Mouse (Mus musculus): Measurements from ENCODE around the gene Tmem115. TPM values are rescaled to one million over a fixed set of nuclear protein-coding genes. Genes with fewer than 3 reads are reported as not detected.
"Not testable (repeated sequence)": the region's sequence is repeated elsewhere in the genome, so short reads cannot be mapped to it uniquely, and the experiment has no call there.

Gene Tmem115
- total RNA-seq, 2 experiments from 2014 or later = 33.3 to 38.1 TPM

DNA sequence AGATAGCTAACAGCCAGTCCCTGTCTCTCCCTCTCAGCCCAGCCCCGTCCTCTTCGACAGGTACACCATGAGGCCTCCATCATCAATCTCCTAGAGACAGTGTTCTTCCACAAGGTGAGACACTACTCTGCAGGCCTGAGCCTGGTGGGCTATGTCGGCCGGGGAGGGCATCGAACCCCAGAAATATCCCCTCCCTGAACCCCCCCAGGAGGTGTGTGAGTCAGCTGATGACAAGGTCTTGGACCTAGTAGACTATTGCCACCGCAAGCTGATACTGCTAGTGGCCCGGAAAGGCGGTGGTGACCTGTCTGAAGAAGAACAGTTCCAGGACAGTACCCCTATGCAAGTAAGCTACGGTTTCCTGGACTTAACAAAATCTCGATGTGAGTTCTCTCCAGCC is 15.1 kb downstream of the Tmem115 start:
- DNase-seq (ENCODE audit: low spot score in 2 of 2) = no peak

- DNase-seq (ENCODE audit: low spot score in 2 of 2) = no peak
Measured at GRCm38 (mm10) chr9:107549297-107550074, 15.7 kb downstream of the Tmem115 start.

DNA sequence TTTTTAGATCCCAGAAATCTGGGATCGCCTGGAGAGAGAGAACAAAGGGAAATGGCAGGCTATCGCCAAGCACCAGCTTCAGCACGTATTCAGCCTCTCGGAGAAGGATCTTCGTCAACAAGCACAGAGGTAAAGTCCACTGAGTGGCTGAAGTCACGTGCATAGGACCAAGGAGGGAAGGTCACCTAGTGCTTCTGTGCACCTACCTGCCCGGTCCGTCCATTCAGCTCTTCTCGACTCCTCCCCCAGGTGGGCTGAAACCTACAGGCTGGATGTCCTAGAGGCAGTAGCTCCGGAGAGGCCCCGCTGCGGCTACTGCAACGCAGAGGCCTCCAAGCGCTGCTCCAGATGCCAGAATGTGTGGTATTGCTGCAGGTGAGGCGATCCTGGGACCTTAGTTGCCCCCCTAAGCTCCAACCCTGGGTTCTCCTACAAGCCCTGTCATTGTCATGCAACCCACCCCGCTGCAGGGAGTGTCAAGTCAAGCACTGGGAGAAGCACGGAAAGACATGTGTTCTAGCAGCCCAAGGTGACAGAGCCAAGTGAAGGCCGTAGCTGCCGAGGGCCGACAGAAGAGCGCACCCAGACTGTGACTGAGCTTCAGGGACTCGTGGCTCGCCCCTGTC is 16.9 kb downstream of the Tmem115 start:
- DNase-seq (ENCODE audit: low spot score in 2 of 2) = no peak

- no peak for DNase-seq (ENCODE audit: low spot score in 2 of 2)
Measured at GRCm38 (mm10) chr9:107551117-107551889, 17.6 kb downstream of the Tmem115 start, which contains the start of gene Rassf1. TSS of gene Rassf1 (plus strand) at chr9:107551555.

DNA sequence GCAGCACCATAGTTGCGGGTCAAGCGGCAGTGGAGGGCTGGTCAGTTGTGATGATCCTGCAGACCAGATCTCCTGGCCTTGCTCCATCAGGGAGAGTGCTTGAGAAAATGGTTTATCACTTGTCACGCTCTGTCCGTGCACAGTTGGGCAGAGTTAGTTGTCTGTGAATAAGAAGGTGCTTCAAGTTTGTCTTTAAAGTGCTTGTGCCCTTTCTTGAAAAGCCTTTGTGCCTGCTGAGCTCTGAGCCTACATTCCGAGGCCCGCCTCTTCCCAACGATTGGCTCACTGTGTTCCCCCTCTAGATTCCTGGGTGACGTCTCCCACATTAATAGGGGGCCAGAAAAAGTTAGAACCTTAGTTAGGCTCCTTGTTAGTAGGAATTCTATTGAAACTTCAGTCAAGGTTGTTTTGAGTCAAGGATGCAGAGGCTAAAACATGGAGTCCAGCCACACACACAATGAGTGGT is 18.2 kb downstream of the Tmem115 start:
- no peak for DNase-seq (ENCODE audit: low spot score in 2 of 2)

DNA sequence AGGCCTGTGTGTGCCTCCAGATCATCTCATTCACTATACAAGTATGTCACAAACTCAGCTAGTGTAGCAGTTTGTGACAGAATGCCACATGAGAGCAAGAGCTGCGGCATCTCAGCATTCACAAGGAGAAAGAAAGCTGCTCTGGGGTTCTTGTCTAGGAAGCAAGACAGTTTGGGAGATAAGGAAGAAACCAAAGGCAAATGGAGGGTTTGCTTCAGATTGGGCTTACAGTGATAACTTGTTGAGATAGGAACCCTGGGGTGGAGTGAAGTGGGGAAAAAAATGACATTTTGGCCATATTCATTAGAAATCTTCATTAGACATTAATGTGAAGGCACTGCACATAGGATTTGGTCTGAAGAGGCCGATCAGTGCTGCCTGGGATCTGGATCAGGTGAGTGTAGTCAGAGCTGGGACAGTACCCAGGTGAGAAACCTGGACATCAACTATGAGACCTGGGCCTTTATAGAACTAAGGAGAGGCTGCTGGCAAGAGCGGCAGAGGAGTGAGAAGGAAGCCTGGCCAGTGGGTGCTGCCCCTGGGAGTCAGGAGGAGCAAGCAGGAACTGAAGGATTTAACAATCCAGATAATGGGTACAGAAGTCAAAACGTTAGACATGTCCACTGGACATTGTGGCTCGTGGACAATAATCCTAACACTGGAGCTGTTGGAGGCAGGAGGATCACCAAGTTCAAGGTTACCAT is 19.1 kb downstream of the Tmem115 start:
- no peak for DNase-seq (ENCODE audit: low spot score in 2 of 2)

DNA sequence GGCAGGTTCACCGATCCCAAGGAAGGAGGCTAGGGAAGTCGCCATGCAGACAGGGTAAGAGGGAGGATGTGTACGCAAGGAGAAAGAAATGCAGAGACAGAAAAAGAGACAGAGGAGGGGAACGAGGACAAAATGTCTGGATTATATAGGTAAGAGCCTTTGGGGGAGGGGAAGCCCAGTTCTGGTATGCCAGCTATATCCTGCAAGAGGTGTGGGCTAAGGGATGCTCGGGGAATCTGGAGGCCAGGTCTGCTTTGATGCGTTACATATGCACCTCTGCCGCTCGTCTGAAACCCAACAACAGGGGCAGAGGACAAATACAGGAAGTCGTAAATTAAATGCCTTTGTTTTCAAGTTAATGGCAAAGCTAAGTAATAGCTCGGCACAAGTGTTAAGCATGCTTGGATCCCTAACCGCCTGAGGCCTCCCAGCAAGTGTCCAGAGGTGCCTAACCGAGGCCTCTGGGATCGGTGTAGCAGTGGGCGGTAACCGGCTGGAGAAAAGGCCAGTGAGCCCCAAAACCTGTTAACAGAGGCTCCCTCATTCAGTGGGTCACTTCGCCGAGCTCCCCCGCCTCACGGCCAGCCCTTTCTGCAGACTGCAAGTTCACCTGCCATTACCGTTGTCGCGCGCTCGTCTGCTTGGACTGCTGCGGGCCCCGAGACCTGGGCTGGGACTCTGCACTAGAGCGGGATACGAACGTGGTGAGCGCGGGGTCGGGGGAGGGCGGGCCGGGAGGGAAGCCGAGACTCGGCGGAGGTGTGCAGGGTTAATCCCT is 20.0 kb downstream of the Tmem115 start:
- DNase-seq (ENCODE audit: low spot score in 2 of 2) = no peak

DNA sequence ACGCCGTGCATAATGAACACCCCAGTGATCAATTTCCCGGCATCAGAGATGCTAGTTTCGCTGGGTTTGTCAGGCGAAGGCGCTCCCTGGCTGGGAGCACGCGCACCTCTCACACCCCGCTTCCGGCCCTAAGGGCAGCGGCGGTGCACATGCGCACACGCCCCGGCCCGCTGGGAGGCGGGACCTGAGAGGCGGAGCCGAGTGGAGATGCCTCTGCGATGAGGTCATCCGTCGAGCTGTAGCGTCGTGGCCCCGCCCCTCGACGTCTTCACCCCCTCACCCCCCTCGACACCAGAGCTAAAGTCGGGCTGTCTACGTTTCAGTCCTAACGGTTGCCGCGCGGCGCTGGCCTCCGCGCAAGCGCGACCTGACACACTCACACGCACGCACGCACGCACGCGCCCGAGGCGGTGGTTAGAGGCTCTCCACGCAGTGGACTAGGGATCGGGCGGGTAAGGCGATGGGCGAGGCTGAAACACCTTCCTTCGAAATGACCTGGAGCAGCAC is 20.6 kb downstream of the Tmem115 start:
- peak; percentile 87 to 96 for DNase-seq (ENCODE audit: low spot score in 2 of 2)

DNA sequence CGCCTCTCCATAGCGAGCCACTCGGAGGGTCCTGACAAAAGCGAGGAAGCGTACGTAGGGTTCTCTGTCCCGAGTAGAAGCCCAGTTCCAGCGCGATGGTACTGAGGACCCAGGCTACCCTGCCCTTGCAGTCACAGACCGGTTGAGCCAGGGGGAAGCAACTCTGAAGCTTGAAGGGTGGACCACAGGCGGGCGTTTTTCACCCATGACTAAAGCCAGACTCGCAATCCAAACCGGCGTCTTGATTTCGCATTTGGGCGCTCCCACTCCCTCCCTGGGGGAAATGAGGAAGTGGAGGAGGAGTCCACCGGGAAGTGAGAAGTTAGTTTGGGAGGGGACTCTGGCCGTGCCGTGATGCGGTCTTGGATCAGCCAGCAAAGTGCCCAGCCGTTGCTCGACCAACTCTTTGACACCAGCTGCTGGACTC is 21.3 kb downstream of the Tmem115 start:
- DNase-seq (ENCODE audit: low spot score in 2 of 2) = no peak

DNA sequence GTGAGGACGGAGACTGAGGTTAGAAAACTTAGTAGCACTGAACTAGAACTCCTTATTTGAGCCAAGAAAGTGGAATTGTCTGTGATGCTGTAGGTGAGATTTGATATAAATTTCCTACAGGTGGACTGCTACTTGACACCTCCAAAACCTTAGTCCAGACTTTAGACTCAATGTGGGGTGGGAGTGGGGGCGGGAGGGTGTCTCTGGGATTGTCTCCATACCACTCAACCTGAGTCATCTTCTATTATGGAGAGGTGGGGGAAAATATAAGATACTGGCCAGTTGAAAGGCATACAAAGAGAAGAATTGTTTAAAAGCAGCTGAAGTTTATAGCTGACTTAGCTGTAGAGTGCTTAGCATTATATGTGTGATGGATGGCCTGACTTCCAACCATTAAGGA is 22.0 kb downstream of the Tmem115 start:
- DNase-seq (ENCODE audit: low spot score in 2 of 2) = no peak

DNA sequence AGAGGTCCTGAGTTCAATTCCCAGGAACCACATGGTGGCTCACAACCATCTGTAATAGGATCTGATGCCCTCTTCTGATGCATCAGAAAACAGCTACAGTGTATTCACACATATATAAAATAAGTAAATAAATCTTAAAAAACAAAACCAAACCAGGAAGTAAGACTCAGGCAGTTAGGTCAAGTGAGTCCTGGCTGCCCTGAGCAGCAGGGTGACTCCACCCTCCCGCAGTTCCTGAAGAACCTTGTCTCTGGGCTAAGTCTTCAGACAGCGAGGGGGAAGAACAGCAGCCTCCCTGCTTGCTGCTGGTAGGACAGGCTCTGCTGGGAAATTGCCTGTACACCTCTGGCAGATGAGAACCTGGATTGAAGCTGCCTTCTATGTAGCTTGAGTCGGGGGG is 22.6 kb downstream of the Tmem115 start:
- DNase-seq (ENCODE audit: low spot score in 2 of 2) = no peak

- peak; percentile 90 to 97 for DNase-seq (ENCODE audit: low spot score in 2 of 2)
Measured at GRCm38 (mm10) chr9:107563029-107563581, 29.4 kb downstream of the Tmem115 start, which contains the start of gene Tusc2. TSS of gene Tusc2 (plus strand) at chr9:107563255.

DNA sequence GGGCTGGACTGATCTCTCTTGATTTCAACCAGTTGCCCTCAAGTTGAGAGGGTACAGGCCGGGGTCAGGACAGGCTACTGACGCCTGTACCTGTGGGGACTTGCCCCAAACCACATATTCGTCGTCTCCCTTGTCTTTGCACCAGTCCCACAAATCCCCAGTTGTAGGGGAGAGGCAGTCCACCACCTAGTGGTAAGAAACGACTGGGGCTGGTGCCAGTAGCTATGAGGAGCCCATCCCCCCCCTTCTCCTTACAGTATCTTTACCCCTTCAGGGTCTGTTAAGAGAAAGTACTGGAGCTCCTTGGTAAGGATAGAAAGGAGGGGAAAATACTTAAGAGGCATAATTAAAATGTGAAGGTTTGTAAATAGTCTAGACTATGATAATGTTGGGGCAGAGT is 31.8 kb downstream of the Tmem115 start:
- not testable (repeated sequence) for DNase-seq (ENCODE audit: low spot score in 2 of 2)

GRCm38 (mm10) chr9:107566041-107566709 is 32.4 kb downstream of the Tmem115 start:
- peak; percentile 58 to 70 for DNase-seq (ENCODE audit: low spot score in 2 of 2)

- no peak for DNase-seq (ENCODE audit: low spot score in 2 of 2)
Measured at GRCm38 (mm10) chr9:107566855-107567254, 33.1 kb downstream of the Tmem115 start.

GRCm38 (mm10) chr9:107567702-107568319 is 34.1 kb downstream of the Tmem115 start, which contains the start of gene Hyal2:
TSS of gene Hyal2 (plus strand) at chr9:107567945.
- no peak for DNase-seq (ENCODE audit: low spot score in 2 of 2)

- DNase-seq (ENCODE audit: low spot score in 2 of 2) = peak; percentile 88 to 89
Measured at GRCm38 (mm10) chr9:107568331-107569261, 34.9 kb downstream of the Tmem115 start.
